Mouse (Mus musculus) fibroblast of lung, adult 2 months (primary cell): ENCODE results near the gene Myb.
A peak's percentile ranks its signal among the peaks of the same experiment; 100 is the strongest.

ENCODE experiments used
- DNase-seq: peaks from one replicate; pipeline ENCODE4 v3.0.0-alpha.2; 2011; ENCODE audit warnings: low read depth

The Myb gene

DNA sequence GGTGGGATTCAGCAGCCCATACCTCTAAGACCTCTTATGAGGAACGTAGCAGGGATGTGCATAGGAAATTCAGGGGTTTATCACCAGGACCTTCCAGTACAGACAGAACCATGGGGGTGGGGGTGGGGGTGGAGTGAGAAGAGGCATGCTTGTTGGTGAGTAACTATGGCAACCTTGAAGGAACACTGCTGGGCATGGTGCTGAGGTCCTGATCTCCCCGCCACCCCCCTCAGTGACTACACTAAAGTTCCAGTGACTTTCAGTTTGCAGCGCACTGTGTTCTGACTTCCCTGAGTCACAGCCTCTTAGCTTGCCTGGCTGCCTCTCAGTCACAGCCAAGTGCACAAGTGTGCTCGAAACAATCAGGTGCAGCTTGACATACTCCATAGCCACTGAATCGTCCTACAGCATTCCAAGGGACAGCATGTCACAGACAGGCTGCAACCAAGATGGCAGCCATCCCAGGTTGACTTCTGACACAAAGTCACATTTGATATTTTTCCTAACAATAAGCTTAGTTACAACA is 32.6 kb downstream of the Myb start:
- DNase-seq, result no peak

- no peak for DNase-seq
Measured at GRCm38 (mm10) chr10:21118341-21118740, 42.4 kb downstream of the Myb start.

- DNase-seq, result no peak
Measured at GRCm38 (mm10) chr10:21114459-21114858, 46.3 kb downstream of the Myb start.

GRCm38 (mm10) chr10:21112689-21113088 is 48.1 kb downstream of the Myb start:
- no peak for DNase-seq

GRCm38 (mm10) chr10:21109337-21110056 is 51.3 kb downstream of the Myb start:
- DNase-seq, result no peak

DNA sequence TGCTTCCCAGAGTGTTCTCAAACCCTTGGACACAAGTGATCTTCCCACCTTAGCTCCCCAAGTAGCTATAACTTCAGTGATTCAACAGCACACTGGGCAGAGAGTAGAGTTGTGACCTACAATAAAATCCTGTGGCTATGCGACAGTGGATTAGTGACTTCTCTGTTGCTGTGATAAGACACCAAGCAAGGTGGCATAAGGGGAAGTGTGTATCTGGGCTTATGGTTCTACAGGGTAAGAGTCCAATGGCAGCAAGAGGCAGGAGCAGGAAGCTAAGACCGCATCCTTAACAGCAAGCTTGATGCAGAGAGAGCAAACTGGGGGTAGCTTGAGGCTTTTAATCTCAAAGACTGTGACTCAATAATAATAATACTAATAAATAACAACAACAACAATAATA is 52.0 kb downstream of the Myb start:
- no peak for DNase-seq

DNA sequence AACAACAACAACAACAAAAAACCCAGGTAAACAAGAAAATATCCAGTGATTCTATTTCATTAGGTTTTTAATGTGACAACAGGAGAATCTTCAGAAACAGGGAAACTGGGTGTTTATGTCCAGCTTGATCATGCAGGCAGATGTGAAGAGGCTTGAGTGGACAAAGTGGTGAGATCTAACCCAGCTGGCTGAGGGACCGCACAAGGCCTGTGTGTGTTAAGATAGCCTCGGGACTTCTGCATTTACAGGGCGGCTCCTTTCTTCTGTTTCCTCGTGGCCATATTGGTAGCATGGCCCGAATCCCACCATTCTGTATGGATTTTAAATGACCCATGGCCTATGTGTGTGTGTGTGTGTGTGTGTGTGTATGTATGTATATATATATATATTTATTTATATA is 52.6 kb downstream of the Myb start:
- no peak for DNase-seq

DNA sequence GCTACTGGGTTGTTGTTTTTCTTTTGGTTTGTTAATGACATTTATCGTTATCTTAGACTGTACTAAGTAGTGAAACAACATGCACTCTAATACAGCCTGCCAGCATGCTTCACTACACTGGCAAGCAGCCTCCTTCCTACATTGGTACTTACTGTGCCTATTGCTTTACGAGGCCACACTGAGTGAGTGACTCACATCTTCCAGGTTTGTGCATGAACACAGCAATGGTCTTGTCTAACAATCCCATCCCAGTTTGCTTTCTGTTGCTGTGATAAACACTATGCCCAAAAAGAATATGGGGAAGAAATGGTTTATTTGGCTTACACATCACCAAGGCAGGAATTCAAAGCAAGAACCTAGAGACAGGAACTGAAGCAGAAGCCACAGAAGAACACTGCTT is 55.6 kb downstream of the Myb start:
- DNase-seq, result no peak

DNA sequence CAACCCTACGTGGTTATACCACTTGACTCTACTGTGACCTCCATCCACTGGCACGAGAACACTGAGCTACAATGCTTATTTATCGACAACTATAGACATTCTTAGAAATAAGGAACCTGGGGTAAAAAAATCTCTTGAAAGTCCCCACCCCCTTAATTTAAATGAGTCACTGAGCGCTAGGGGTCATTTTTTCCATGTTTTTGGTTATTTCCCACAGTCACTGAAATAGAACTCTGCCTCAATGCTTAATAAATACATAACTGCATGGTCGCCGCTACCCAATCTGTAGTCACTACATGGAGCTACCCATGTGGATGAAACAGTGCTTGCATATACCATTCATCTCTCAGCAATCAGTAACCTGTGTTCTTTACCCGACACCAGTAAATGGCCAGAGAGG is 58.1 kb downstream of the Myb start:
- no peak for DNase-seq

- no peak for DNase-seq
Measured at GRCm38 (mm10) chr10:21101948-21102347, 58.8 kb downstream of the Myb start.

DNA sequence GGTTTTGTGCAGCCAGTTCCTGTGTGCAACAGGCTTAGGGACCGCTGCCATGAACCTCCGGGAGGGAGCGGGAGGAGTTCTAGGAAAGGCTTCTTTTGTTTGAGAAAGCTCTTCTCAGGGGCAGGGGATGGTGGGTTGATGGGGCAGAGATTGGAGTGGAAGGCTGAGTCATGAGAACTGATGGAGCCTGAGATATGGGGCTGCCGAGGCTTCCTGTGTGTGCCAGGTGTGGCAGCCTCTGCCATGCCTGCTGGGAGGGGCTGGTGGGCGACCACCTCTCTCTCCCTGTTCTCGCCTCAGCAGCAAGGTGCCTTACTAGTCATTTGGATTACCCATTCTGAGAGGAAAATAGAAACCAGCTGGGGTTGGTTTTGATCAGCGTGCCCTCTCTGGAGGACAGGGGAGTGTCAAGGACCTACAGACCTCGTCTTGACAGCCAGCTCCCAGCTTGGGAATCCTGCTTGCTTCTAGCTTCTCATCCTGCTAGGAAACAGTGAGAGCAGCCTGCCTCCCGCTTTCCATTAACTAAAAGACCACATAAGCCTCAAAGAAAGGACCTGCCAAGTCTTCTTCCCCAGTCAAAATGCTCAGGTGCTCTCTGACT is 60.0 kb downstream of the Myb start:
- no peak for DNase-seq

GRCm38 (mm10) chr10:21099515-21099914 is 61.3 kb downstream of the Myb start:
- DNase-seq, result no peak

GRCm38 (mm10) chr10:21095541-21095940 is 65.2 kb downstream of the Myb start:
- peak; percentile 75 for DNase-seq

DNA sequence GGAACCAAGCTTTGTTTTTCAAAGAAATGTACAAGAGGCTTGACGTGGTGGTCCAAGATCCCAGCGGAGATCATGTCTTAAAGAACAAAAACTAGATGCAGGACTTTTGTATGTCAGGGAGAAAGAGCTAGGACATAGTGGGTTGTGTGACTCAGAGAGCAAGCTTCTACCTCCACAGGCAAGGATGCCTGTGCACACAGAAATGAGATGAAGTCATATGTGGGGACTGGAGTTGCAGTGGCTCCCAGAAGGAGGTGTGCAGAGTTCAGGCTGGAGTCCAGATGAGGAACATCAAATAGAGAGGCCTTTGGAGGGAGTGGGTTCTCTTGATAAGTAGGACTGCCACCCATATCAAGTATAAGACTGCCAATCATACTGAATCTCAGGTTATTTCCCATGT is 65.9 kb downstream of the Myb start:
- DNase-seq, result no peak

GRCm38 (mm10) chr10:21093301-21093700 is 67.5 kb downstream of the Myb start:
- DNase-seq, result no peak

GRCm38 (mm10) chr10:21092501-21093270 is 68.1 kb downstream of the Myb start:
- no peak for DNase-seq

GRCm38 (mm10) chr10:21090922-21091700 is 69.7 kb downstream of the Myb start:
- no peak for DNase-seq

DNA sequence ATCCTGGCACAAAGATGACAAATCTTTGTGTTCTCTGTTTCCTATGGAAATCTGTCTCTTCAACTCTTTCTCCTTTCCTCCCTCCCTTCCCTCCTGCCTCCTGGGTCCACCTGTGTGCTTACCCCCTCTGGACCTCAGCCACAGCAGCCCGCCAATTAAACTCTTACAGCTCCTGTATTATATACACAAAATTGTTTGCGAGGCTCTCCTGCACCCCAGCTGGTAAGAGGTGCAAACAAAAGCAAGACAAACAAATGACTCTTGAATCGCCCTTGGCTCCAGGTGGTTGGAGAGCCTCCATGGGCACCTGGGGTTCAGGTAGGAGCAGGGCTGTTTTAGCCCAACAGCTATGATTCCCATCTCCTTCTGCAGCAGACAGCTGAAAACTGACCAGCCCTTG is 71.2 kb downstream of the Myb start:
- no peak for DNase-seq

DNA sequence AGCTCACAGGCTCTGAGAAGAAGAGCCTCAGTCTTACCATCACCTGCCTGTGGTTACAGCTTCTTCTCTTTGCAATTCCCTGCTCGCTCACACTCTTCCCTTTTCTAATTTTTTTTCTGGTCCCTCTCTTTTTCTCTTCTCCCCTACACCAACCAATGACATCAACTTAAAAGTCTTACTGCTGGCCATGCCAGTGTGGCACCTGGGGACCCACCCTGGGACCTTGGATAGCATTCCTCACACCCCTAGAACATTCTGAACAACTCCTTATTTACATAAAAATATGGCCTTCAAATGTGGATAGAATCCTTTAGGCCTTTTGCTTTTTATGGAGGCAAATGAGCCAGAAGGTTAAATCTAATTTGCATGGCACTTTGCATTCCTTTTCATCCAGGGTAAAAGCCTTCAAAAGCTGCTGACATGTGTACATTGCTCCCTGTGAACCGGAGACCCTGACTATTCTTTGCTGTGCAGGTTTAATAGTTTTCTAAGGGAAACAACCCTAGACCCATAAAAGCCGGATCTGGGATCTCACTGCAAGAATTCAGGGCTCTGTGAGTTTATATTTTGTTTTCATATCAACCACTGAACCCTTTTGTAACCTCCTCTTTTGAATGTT is 73.1 kb downstream of the Myb start:
- no peak for DNase-seq

DNA sequence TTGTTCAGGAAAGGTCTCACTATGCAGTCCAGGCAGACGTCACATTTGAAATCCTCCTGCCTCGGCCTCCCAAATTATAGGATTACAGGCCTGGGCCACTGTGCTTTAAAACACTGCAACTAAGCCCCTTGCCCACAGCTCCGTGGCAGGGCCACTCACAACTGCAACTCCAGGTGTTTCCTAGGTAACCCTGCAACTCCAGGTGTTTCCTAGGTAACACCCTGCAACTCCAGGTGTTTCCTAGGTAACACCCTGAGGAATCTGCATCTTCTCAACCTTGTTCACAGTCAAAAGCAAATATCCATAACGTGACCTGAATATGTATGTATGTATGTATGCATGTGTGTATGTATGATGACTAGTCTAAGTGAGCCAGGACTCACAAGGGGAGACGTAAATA is 75.7 kb downstream of the Myb start:
- no peak for DNase-seq

DNA sequence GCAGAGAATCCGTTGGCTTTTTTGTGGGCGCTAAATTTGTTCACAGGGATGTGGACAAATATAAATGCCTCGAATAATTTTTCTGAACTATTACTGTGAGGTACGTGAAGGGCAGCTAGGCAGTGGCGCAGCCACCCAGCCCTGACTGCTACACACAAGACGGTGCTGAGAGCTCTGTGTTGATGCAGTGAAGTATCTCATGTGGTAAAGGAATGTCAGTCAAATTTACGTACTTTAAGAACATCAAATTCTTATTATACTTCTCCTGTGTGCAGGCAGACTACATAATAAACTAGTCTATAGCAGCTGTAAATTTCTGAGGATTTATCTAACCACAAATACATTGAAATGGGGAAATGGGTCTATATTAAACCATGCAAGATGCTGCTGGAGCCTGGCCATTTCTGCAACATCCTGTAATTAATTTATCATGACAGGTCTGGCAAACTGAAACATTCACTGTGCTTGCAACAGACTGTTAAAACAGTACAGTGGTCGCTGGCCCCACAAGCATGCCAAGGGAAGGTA is 77.3 kb downstream of the Myb start:
- DNase-seq, result no peak

DNA sequence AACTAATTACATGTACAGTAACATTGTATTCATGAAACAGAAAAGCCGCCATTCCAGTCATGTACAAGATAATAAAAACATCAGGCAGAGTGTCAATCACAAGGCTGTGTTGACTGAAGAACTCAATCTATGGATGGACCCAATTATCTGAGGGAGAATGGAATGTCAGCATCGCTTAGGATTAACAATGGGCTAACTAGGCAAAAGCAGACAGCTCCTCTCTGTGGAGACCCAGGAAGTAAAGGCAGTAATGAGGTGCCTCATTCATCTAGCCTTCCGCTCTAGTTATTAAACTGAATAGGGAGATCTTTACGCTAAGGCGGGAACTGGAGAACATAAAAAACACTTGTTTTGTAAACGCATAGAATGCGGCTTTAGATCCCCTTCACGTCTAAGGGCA is 78.3 kb downstream of the Myb start:
- DNase-seq, result no peak
